Mouse (Mus musculus): ENCODE results near the gene Uhrf2.

GRCm38 (mm10) chr19:30044630-30045029, 14.3 kb downstream of the Uhrf2 start:
- TF ChIP-seq CTCF (IDR thresholded peaks at IDR 0.05; ENCODE audit: control insufficient read depth, insufficient read depth, low read length) (no peak), POLR2A (IDR thresholded peaks at IDR 0.05; ENCODE audit: borderline replicate concordance, control insufficient read depth, low read depth, low read length) (no peak)
